Mouse (Mus musculus) ovary, postnatal 10 days (tissue): ENCODE measurements around the gene Arap1.

Experiments
- DNase-seq: peaks from one replicate; pipeline ENCODE4 v3.0.0; 2022; ENCODE audit warnings: low spot score

The Arap1 gene

GRCm38 (mm10) chr7:101327263-101327662 is 20.6 kb upstream of the Arap1 start:
- no peak for DNase-seq

- DNase-seq, result no peak
Measured at GRCm38 (mm10) chr7:101327786-101328185, 20.1 kb upstream of the Arap1 start.

GRCm38 (mm10) chr7:101328621-101329158 is 19.2 kb upstream of the Arap1 start:
- DNase-seq, result no peak

GRCm38 (mm10) chr7:101329606-101330005 is 18.3 kb upstream of the Arap1 start:
- no peak for DNase-seq

- no peak for DNase-seq
Measured at GRCm38 (mm10) chr7:101330074-101330840, 17.6 kb upstream of the Arap1 start.

GRCm38 (mm10) chr7:101330841-101331173 is 17.1 kb upstream of the Arap1 start:
- DNase-seq, result no peak

GRCm38 (mm10) chr7:101332045-101332831 is 15.6 kb upstream of the Arap1 start:
- DNase-seq, result no peak

- DNase-seq, result no peak
Measured at GRCm38 (mm10) chr7:101335228-101335627, 12.6 kb upstream of the Arap1 start.

GRCm38 (mm10) chr7:101336686-101337085 is 11.2 kb upstream of the Arap1 start:
- no peak for DNase-seq

GRCm38 (mm10) chr7:101337401-101337800 is 10.5 kb upstream of the Arap1 start:
- no peak for DNase-seq

GRCm38 (mm10) chr7:101341405-101341804 is 6.5 kb upstream of the Arap1 start:
- no peak for DNase-seq

- no peak for DNase-seq
Measured at GRCm38 (mm10) chr7:101343135-101343534, 4.7 kb upstream of the Arap1 start.

- no peak for DNase-seq
Measured at GRCm38 (mm10) chr7:101344892-101345291, 3.0 kb upstream of the Arap1 start.

- DNase-seq, result no peak
Measured at GRCm38 (mm10) chr7:101346991-101347390, 876 bp upstream of the Arap1 start.

GRCm38 (mm10) chr7:101348312-101348711 is 445 bp downstream of the Arap1 start:
- no peak for DNase-seq

- DNase-seq, result no peak
Measured at GRCm38 (mm10) chr7:101349861-101350260, 2.0 kb downstream of the Arap1 start.

GRCm38 (mm10) chr7:101352404-101352803 is 4.5 kb downstream of the Arap1 start:
- DNase-seq, result no peak

GRCm38 (mm10) chr7:101354423-101354822 is 6.6 kb downstream of the Arap1 start:
- no peak for DNase-seq

GRCm38 (mm10) chr7:101355551-101356100 is 7.8 kb downstream of the Arap1 start:
- DNase-seq, result no peak

- no peak for DNase-seq
Measured at GRCm38 (mm10) chr7:101356868-101357267, 9.0 kb downstream of the Arap1 start.

- no peak for DNase-seq
Measured at GRCm38 (mm10) chr7:101360406-101360805, 12.5 kb downstream of the Arap1 start.

GRCm38 (mm10) chr7:101361021-101361420 is 13.2 kb downstream of the Arap1 start:
- DNase-seq, result no peak

- DNase-seq, result no peak
Measured at GRCm38 (mm10) chr7:101361767-101362166, 13.9 kb downstream of the Arap1 start.
